Mouse (Mus musculus): ENCODE data around the gene Dpy19l3.
A peak's percentile ranks its signal among the peaks of the same experiment; 100 is the strongest.

Dpy19l3 gene

GRCm38 (mm10) chr7:35747397-35747964 is 6.8 kb downstream of the Dpy19l3 start:
- no peak for DNase-seq

- DNase-seq = no peak
Observed at GRCm38 (mm10) chr7:35746686-35747396, 7.4 kb downstream of the Dpy19l3 start.

DNA sequence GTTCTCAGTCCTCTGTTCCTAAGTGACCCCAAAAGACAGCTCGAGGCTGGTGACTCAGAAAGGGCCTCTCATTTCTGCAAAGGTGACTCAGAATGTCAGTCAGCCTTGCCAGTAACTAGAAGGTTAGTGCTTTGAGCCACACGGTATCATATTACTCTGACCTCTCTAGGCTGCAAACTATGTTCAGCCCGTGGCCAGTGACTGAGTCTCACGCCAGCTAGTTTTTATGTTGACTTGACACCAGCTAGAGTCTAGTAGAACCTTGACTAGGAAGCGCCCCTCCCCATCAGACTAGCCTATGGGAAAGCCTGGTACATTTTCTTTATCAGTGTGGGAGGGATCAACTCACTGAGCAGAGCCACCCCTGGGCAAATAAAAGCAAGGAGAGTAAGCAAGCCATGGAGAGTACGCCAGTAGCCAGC is 9.0 kb downstream of the Dpy19l3 start:
- no peak for DNase-seq

DNA sequence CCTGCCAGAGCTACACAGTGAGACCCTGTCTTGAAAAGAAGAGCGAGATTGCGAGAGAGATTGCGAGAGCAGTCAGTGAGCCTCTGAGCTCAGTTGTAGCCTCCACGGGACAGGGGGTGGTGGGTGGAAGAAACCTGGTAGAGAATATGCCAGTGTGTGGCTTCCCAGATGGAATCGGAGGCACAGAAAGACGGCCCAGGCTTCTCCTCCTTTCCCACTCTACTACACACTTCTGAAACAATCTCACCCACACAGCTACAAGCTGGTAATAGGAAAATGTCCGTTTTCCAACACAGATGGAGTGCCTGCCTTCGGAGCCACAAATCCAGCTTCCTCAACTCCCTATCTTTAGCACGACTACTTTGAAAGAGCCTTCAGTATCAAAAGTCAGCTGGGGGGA is 9.5 kb downstream of the Dpy19l3 start:
- DNase-seq = no peak

GRCm38 (mm10) chr7:35742310-35742709 is 11.9 kb downstream of the Dpy19l3 start:
- no peak for DNase-seq

DNA sequence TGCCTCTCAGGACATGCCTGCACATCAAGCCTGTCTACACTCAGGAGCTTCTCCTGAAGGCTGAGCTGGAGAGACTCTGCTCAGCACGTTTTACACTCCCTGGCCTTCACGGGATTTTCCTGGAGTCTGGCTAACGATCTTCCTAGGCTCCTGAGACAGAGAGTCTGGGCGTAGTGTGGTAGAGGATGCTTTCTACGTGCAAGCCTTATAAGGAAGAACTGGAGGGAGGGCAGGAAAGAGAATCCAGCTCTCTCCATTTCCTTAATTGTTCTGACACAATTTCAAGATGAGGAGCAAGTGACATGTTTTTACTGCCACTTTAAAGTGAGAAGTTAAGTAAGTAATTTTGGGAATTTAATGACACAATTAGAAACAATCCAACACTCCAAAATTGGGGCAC is 12.4 kb downstream of the Dpy19l3 start:
- DNase-seq = no peak

GRCm38 (mm10) chr7:35740489-35741230 is 13.6 kb downstream of the Dpy19l3 start:
- DNase-seq = peak; percentile 71

DNA sequence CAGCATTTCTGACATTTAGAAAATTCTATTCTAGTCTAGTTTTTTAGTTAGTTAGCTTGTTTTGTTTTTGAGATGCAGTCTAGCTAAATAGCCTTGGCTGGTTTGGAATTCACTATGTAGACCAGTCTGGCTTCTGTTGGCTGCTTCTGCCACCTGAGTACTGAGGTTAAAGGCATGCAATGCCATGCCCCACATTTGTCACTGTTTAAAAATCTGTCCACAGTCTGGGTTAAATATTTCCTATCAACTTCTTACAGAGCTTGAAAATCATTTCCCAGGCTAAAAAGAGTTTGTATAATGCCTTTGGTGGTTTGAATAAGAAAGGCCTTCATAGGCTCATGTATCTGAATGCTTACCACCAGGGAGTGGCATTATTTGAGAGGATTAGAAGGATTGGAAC is 15.4 kb downstream of the Dpy19l3 start:
- DNase-seq = no peak

DNA sequence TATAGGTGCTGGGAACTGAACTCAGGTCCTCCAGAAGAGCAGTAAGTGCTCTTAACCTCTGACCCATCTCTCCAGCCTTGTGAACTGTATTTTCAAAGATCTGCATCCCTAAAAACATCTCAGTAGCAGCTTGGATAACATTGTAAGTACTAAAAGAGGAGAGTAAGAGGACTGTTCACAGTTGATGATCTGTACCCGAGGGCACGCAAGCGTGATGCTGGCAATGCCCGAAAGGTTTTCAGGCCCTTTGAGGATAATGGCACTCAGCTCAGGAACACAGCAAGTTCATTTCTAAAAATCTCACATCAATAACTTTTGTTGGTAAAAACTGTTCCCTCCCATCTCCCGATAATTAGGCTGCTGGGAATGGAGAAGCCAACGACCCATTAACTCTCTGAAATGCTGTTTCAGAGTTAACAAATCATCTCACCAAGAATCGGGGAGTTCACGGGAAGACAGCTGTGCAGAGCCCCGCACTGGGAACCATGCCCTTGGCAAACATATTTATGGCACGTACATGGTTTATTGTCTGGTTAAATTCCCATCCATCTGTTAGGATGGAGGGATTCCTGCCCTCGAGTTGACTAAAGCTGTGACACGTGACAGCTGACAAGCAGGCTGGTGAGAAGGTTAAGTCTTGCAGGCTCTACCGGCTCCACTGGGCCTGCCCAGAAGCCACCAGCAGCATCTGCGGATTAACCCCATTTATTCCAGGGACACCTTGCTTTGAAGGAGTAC is 20.8 kb downstream of the Dpy19l3 start:
- DNase-seq = no peak

- no peak for DNase-seq
Observed at GRCm38 (mm10) chr7:35732585-35733059, 21.6 kb downstream of the Dpy19l3 start.

DNA sequence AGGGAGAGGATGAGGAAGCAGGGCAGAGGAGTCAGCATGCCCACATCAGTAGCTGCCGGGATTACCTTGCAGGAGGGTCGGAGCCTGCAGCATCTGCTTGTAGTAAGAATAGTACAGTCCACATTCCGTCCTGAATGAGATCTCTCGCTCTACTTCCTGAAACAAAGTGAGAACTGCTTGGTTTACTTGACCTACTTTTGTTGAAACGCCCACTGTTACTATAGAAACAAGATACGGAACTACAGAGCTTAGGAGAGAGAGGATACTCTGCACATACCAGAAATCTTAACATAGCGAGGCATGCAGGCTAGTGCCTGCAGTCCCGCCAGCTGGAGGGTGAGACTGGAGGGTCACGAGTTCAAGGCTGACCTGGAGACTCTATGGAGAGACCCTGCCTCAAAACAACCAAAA is 24.6 kb downstream of the Dpy19l3 start:
- peak; percentile 28 for DNase-seq

DNA sequence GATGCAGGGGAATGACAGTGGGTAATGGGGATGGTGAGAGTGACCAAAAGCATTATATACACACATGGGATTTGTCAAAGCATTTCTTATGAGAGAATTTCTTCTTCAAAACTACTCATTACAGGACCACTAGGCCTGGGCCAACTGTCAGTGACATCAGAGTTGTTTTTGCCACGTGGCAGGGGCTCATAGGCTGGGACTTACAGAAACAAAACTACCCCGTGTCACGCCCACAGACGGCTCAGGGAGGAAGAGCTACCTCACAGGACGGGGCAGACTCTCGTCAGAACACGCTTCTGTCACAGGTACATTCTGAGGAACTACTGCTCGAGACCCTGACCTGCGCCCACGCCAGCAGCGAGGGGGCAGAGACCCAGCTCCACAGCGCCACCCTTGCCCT is 25.9 kb downstream of the Dpy19l3 start:
- DNase-seq = no peak

GRCm38 (mm10) chr7:35723035-35723434 is 31.2 kb downstream of the Dpy19l3 start:
- no peak for DNase-seq

DNA sequence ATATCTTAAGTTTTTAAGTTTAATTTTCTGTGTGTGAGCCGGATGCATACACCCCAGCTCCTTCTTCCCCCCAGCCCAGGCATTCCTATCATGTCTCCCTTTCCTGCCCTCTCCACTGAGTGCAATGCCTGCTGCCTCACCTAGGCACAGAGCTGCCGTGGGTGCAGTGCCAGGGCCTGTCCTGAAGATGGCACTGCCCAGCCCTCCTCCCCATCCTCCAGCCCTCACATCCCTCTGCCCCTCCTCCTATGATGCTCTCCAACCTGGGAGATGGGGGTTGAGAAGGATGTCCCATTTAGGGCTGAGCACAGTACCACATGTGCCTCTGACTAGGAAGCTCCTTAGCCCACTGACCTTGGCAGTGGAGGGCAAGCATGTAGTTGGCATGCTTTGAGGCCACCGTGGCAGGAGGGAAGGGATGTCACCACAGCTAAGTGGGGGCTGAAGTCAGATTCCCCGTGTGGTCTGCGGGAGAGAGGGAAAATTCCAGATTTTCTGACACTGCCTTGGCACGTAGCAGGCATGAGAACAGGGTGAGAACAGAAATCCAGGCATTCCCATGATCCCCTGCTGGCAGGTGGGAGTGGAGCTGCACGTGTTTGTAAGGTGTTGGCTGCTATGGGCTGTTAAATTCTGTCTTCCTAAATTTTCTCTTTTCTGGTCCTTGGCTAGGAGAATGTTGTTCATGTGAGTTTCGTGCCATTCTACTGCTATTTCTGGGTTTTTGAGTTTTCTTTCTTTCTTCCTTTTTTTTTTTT is 35.7 kb downstream of the Dpy19l3 start:
- no peak for DNase-seq

DNA sequence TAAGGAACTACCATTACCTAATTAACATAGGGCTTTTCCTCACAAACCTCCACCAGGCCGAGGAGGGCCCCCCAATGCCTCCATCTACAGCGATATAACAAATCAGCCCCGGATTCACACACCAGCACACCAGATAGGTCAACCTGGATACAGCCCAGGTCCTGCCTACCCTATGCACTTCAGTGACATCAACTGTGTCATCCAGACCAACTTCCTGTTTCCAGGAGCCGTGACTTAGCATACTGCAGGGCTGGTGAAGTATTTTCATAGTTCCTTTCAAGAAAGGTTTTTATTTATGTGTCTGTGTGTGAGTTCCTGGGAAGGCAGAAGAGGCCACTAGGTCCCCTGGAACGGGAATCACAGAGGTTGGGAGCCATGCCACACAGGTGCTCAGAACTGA is 43.9 kb downstream of the Dpy19l3 start:
- no peak for DNase-seq

DNA sequence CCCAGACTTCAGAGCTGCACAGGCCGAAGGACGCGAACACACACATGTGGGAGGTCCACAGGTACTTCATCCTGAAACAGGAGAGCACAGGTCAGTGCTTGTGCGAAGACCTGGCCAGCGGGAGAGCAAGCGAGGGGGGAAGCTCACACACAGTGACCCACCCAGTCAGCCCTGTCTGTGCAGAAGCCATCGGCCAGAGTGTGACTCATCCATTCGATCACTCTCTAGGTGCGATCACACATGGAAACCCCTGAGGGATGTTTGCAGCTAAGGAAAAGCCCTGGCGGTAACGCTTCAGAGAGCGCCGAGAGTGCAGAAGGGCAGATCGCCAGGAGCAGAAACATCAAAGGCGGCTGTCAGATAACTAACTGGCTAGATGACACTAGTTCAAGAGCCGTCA is 46.2 kb downstream of the Dpy19l3 start:
- DNase-seq = no peak

DNA sequence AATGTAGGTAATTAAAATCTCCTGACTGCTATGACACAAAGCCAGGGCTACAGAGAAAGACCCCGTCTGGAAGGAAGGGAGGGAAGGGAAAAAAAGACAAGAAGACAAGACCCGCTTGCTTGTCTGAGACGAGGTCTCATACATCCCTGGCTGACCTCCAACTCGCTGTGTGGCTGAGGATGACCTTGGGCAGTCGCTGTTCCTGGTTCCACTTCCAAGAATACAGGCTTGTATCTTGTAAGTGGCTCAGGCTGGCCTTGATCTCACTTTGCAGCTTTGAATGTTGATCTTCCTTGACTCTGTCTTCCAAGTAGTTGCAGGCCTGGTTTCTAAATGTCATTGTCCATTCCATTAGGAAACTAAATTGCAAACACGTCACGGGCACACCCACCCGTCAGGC is 55.2 kb downstream of the Dpy19l3 start:
- DNase-seq = no peak

- DNase-seq = no peak
Observed at GRCm38 (mm10) chr7:35698073-35698472, 56.2 kb downstream of the Dpy19l3 start.

- DNase-seq = no peak
Observed at GRCm38 (mm10) chr7:35692641-35693040, 61.6 kb downstream of the Dpy19l3 start.

- DNase-seq = no peak
Observed at GRCm38 (mm10) chr7:35692117-35692516, 62.1 kb downstream of the Dpy19l3 start.

- DNase-seq = no peak
Observed at GRCm38 (mm10) chr7:35688781-35689349, 65.4 kb downstream of the Dpy19l3 start.

DNA sequence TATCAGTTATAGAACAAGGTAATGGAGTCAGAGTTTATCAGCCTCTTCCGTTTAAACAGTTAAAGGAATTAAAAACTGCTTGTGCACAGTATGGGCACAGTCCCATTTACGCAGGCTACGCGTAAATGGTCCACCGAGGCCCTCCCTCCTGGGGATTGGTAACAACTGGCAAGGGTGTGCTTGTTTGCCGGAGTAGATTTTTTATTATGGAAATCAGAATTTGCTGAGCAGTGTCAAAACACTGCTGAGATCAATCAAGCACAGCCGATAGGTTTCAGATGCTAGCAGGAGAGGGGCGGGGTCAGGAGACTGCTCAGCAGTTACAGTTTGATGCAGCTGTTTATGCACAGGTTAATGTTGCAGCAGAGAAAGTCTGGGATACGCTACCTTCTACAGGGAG is 66.0 kb downstream of the Dpy19l3 start:
- DNase-seq = no peak
